Mouse (Mus musculus): Measurements from ENCODE around the gene Pdzd8.

DNA sequence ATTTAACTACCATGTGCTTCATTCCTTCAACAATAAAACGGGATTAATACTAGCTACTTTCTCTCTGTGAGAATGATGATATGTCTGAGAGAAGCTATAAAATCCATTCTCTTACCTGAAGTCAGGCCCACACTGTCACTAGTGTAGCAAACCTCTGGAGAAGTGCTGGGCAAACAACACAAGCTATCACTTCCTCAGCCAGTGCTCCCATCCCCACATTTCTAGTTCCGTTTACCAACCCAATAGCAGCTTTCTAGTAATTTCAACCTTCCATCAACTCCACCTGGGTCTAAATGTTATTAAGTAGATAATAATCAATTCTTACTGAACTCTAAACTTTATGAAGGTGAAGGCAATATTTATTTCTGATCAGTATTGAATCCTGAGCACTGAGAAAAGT lies 2.6 kb downstream of the Pdzd8 start:
- no peak for TF ChIP-seq POLR2A (IDR thresholded peaks at IDR 0.05; ENCODE audit: low read depth, low read length)
- TF ChIP-seq CTCF (conservative IDR thresholded peaks at IDR 0.05; ENCODE audit: insufficient read depth, insufficient read length, low read depth, low read length): no peak
